Mouse (Mus musculus) spleen, postnatal 10 days (tissue): Measurements from ENCODE around the gene Wars2.

Source experiments
- DNase-seq, 2 experiments: peaks; one replicate each; pipeline ENCODE4 v3.0.0; 2021 to 2022; ENCODE audit warnings: low spot score in 2 of 2

The Wars2 gene

GRCm38 (mm10) chr3:99188097-99188496 is 47.2 kb downstream of the Wars2 start:
- DNase-seq = no peak

GRCm38 (mm10) chr3:99193576-99193975 is 52.7 kb downstream of the Wars2 start:
- DNase-seq = no peak

GRCm38 (mm10) chr3:99203331-99203730 is 62.5 kb downstream of the Wars2 start:
- DNase-seq = no peak

- no peak for DNase-seq
Observed at GRCm38 (mm10) chr3:99208416-99208815, 67.5 kb downstream of the Wars2 start.

GRCm38 (mm10) chr3:99211105-99211698 is 70.3 kb downstream of the Wars2 start:
- no peak for DNase-seq

- DNase-seq = no peak
Observed at GRCm38 (mm10) chr3:99227807-99228206, 86.9 kb downstream of the Wars2 start.

GRCm38 (mm10) chr3:99233393-99234318 is 92.8 kb downstream of the Wars2 start:
- peak; percentile 18 to 55 for DNase-seq

GRCm38 (mm10) chr3:99234319-99234869 is 93.5 kb downstream of the Wars2 start:
- DNase-seq = no peak

- DNase-seq = no peak
Observed at GRCm38 (mm10) chr3:99235116-99235803, 94.4 kb downstream of the Wars2 start.

- no peak for DNase-seq
Observed at GRCm38 (mm10) chr3:99235804-99236755, 95.2 kb downstream of the Wars2 start.

- DNase-seq = no peak
Observed at GRCm38 (mm10) chr3:99238691-99239090, 97.8 kb downstream of the Wars2 start.

GRCm38 (mm10) chr3:99239301-99240045 is 98.6 kb downstream of the Wars2 start:
- DNase-seq = no peak

- DNase-seq = no peak
Observed at GRCm38 (mm10) chr3:99240213-99240720, 99.4 kb downstream of the Wars2 start, which contains the start of gene Tbx15. Gene Tbx15 (plus strand): TSS chr3:99240381.

- DNase-seq = no peak
Observed at GRCm38 (mm10) chr3:99240811-99241738, 100.2 kb downstream of the Wars2 start.

- no peak for DNase-seq
Observed at GRCm38 (mm10) chr3:99242481-99242880, 101.6 kb downstream of the Wars2 start.

- DNase-seq = no peak
Observed at GRCm38 (mm10) chr3:99245341-99245740, 104.5 kb downstream of the Wars2 start.

GRCm38 (mm10) chr3:99246629-99247028 is 105.8 kb downstream of the Wars2 start:
- no peak for DNase-seq

- no peak for DNase-seq
Observed at GRCm38 (mm10) chr3:99247586-99247985, 106.7 kb downstream of the Wars2 start.
